Mouse (Mus musculus): Measurements from ENCODE around the gene Ano8. TPM values are rescaled to one million over a fixed set of nuclear protein-coding genes. Genes with fewer than 3 reads are reported as not detected.

Ano8 gene
- total RNA-seq, 1 experiment, result 10.6 TPM

GRCm38 (mm10) chr8:71470913-71471255 lies 14.9 kb downstream of the Ano8 start:
- no peak for TF ChIP-seq ZNF384 (IDR thresholded peaks at IDR 0.05; ENCODE audit: low read depth, low read length)
- no peak for TF ChIP-seq MAFK (IDR thresholded peaks at IDR 0.05; ENCODE audit: insufficient read depth, low read depth, low read length)
- TF ChIP-seq ZC3H11A (IDR thresholded peaks at IDR 0.05; ENCODE audit: borderline replicate concordance, low read depth, low read length), result no peak
- no peak for TF ChIP-seq CHD2 (IDR thresholded peaks at IDR 0.05; ENCODE audit: low read depth, low read length)
- TF ChIP-seq HCFC1 (IDR thresholded peaks at IDR 0.05; ENCODE audit: borderline replicate concordance, insufficient read depth, low read length), result no peak
- no peak overlapping the region for H3K4me3 ChIP-seq (ENCODE audit: insufficient read depth in 1 of 2, low read depth in 1 of 2, low read length in 2 of 2, poor library complexity in 1 of 2, severe bottlenecking in 1 of 2)

GRCm38 (mm10) chr8:71470146-71470912 lies 15.4 kb downstream of the Ano8 start:
- 0 out of 2 replicates have a peak overlapping the region, but pooled peaks have one; percentile 1 for H3K27ac ChIP-seq (ENCODE audit: insufficient read depth, low read depth, low read length, poor library complexity, severe bottlenecking)
- H3K4me1 ChIP-seq (ENCODE audit: control insufficient read depth in 2 of 2, insufficient read depth in 2 of 2, low read length in 2 of 2, poor library complexity in 1 of 2), result peaks cover 5 to 9% of the 10 kb centered on the region in 2 experiments; a peak in 2 of 4 replicates
- peak overlapping the region; percentile 82 to 85; a peak in 3 of 4 replicates for H3K4me3 ChIP-seq (ENCODE audit: insufficient read depth in 1 of 2, low read depth in 1 of 2, low read length in 2 of 2, poor library complexity in 1 of 2, severe bottlenecking in 1 of 2)
- no peaks in the 10 kb centered on the region for H3K9me3 ChIP-seq (ENCODE audit: control insufficient read depth, insufficient read depth, low read depth, low read length)
- in situ Hi-C loops (cut with MboI; ENCODE audit: low sequenced_read_pairs in 2 of 2, unreplicated experiment in 2 of 2), result no loop called here
- peak overlapping the region; percentile 75; the same call in 1 of the 2 replicates for H3K9ac ChIP-seq (ENCODE audit: insufficient read depth, low read depth, low read length, poor library complexity, severe bottlenecking)
- H3K36me3 ChIP-seq (ENCODE audit: control insufficient read depth, insufficient read depth, low read length, poor library complexity, severe bottlenecking), result peaks cover 40% of the 10 kb centered on the region
- no peak for TF ChIP-seq ZC3H11A (IDR thresholded peaks at IDR 0.05; ENCODE audit: borderline replicate concordance, low read depth, low read length)
- no peak for TF ChIP-seq ZNF384 (IDR thresholded peaks at IDR 0.05; ENCODE audit: low read depth, low read length)
- TF ChIP-seq MAFK (IDR thresholded peaks at IDR 0.05; ENCODE audit: insufficient read depth, low read depth, low read length), result no peak
- no peak for TF ChIP-seq CHD2 (IDR thresholded peaks at IDR 0.05; ENCODE audit: low read depth, low read length)
- no peak for TF ChIP-seq HCFC1 (IDR thresholded peaks at IDR 0.05; ENCODE audit: borderline replicate concordance, insufficient read depth, low read length)
- DNase-seq (ENCODE audit: low read depth, low spot score), result no peak

More at GRCm38 (mm10) chr8:71470913-71471255, 14.9 kb downstream of the Ano8 start:
- in situ Hi-C loops (cut with MboI; ENCODE audit: low sequenced_read_pairs in 2 of 2, unreplicated experiment in 2 of 2), result no loop called here
- Histone ChIP-seq H3K36me3 (ENCODE audit: control insufficient read depth, insufficient read depth, low read length, poor library complexity, severe bottlenecking) (peaks cover 38% of the 10 kb centered on the region), H3K9ac (ENCODE audit: insufficient read depth, low read depth, low read length, poor library complexity, severe bottlenecking) (no peak overlapping the region), H3K4me1 (ENCODE audit: control insufficient read depth in 2 of 2, insufficient read depth in 2 of 2, low read length in 2 of 2, poor library complexity in 1 of 2) (peaks cover 2 to 9% of the 10 kb centered on the region in 2 experiments; a peak in 2 of 4 replicates), H3K9me3 (ENCODE audit: control insufficient read depth, insufficient read depth, low read depth, low read length) (no peaks in the 10 kb centered on the region), H3K27ac (ENCODE audit: insufficient read depth, low read depth, low read length, poor library complexity, severe bottlenecking) (no peak overlapping the region)
- DNase-seq (ENCODE audit: low read depth, low spot score), result no peak

GRCm38 (mm10) chr8:71469411-71469810 lies 16.4 kb downstream of the Ano8 start:
- H3K9ac ChIP-seq (ENCODE audit: insufficient read depth, low read depth, low read length, poor library complexity, severe bottlenecking), result peak overlapping the region; percentile 75
- TF ChIP-seq ZNF384 (IDR thresholded peaks at IDR 0.05; ENCODE audit: low read depth, low read length) (no peak), CHD2 (IDR thresholded peaks at IDR 0.05; ENCODE audit: low read depth, low read length) (0 out of 2 replicates have a peak, but pooled peaks have one; percentile 50), HCFC1 (IDR thresholded peaks at IDR 0.05; ENCODE audit: borderline replicate concordance, insufficient read depth, low read length) (peak; percentile 73; the same call in 1 of the 2 replicates)
- H3K9me3 ChIP-seq (ENCODE audit: control insufficient read depth, insufficient read depth, low read depth, low read length), result no peaks in the 10 kb centered on the region
- no peak for DNase-seq (ENCODE audit: low read depth, low spot score)
- peak overlapping the region; percentile 82 to 85 for H3K4me3 ChIP-seq (ENCODE audit: insufficient read depth in 1 of 2, low read depth in 1 of 2, low read length in 2 of 2, poor library complexity in 1 of 2, severe bottlenecking in 1 of 2)
- in situ Hi-C loops (cut with MboI; ENCODE audit: low sequenced_read_pairs in 2 of 2, unreplicated experiment in 2 of 2), result no loop called here
- H3K36me3 ChIP-seq (ENCODE audit: control insufficient read depth, insufficient read depth, low read length, poor library complexity, severe bottlenecking), result peaks cover 33% of the 10 kb centered on the region
- H3K27ac ChIP-seq (ENCODE audit: insufficient read depth, low read depth, low read length, poor library complexity, severe bottlenecking), result peak overlapping the region; percentile 5; the same call in 1 of the 2 replicates
- H3K4me1 ChIP-seq (ENCODE audit: control insufficient read depth in 2 of 2, insufficient read depth in 2 of 2, low read length in 2 of 2, poor library complexity in 1 of 2), result peaks cover 5 to 7% of the 10 kb centered on the region in 2 experiments; a peak in 2 of 4 replicates

- H3K9ac ChIP-seq (ENCODE audit: insufficient read depth, low read depth, low read length, poor library complexity, severe bottlenecking), result peak within 1 kb of the TSS; percentile 75
- H3K4me3 ChIP-seq (ENCODE audit: insufficient read depth in 1 of 2, low read depth in 1 of 2, low read length in 2 of 2, poor library complexity in 1 of 2, severe bottlenecking in 1 of 2), result peak within 1 kb of the TSS; percentile 82 to 85
- no peak for TF ChIP-seq MAFK (IDR thresholded peaks at IDR 0.05; ENCODE audit: insufficient read depth, low read depth, low read length)
- TF ChIP-seq ZNF384 (IDR thresholded peaks at IDR 0.05; ENCODE audit: low read depth, low read length), result no peak
- no peak; the same call in 1 of the 2 replicates for TF ChIP-seq CHD2 (IDR thresholded peaks at IDR 0.05; ENCODE audit: low read depth, low read length)
- peak; percentile 94 for TF ChIP-seq HCFC1 (IDR thresholded peaks at IDR 0.05; ENCODE audit: borderline replicate concordance, insufficient read depth, low read length)
- peaks cover 5 to 11% of the 10 kb centered on the region in 2 experiments; a peak in 2 of 4 replicates for H3K4me1 ChIP-seq (ENCODE audit: control insufficient read depth in 2 of 2, insufficient read depth in 2 of 2, low read length in 2 of 2, poor library complexity in 1 of 2)
- no peaks in the 10 kb centered on the region for H3K9me3 ChIP-seq (ENCODE audit: control insufficient read depth, insufficient read depth, low read depth, low read length)
- in situ Hi-C loops (cut with MboI; ENCODE audit: low sequenced_read_pairs in 2 of 2, unreplicated experiment in 2 of 2), result no loop called here
- peak within 1 kb of the TSS; percentile 5; the same call in 1 of the 2 replicates for H3K27ac ChIP-seq (ENCODE audit: insufficient read depth, low read depth, low read length, poor library complexity, severe bottlenecking)
- peaks cover 29% of the 10 kb centered on the region for H3K36me3 ChIP-seq (ENCODE audit: control insufficient read depth, insufficient read depth, low read length, poor library complexity, severe bottlenecking)
- peak; percentile 98 for DNase-seq (ENCODE audit: low read depth, low spot score)
Observed at GRCm38 (mm10) chr8:71468916-71469315, 16.8 kb downstream of the Ano8 start, which contains the start of gene Dda1. TSS of gene Dda1 (plus strand) at chr8:71469199.
